Mouse (Mus musculus) bone marrow macrophage, adult 2 months (primary cell): ENCODE data around the gene Mycbp. TPM values are rescaled to one million over a fixed set of nuclear protein-coding genes. Genes with fewer than 3 reads are reported as not detected.

Source experiments
- H3K27ac ChIP-seq: 2 replicates; pipeline ENCODE4 v1.5.1; 2012; ENCODE audit warnings: low read depth, low read length; ENCODE audit not compliant: insufficient read depth
- H3K4me1 ChIP-seq: 2 replicates; pipeline ENCODE4 v1.6.1; 2012; ENCODE audit warnings: low read length; ENCODE audit not compliant: control insufficient read depth, insufficient read depth
- H3K4me3 ChIP-seq: 2 replicates; pipeline ENCODE4 v1.5.1; 2012; ENCODE audit warnings: mild to moderate bottlenecking, low read length, moderate library complexity; ENCODE audit not compliant: insufficient read depth
- CTCF ChIP-seq: IDR thresholded peaks from 2 replicates; pipeline ENCODE4 v1.5.1; 2012; ENCODE audit warnings: low read depth, mild to moderate bottlenecking, low read length, moderate library complexity
- POLR2A ChIP-seq: IDR thresholded peaks from 2 replicates; pipeline ENCODE4 v1.6.1; 2012; ENCODE audit warnings: mild to moderate bottlenecking, low read depth, low read length, borderline replicate concordance
- polyA plus RNA-seq: library from polyadenylated mRNA; stranded (reverse); fragments of >200 nt; gene quantifications from 2 replicates; pipeline ENCODE4 v1.2.4, GENCODE M21; 2012; ENCODE audit not compliant: missing spikeins, insufficient read depth, insufficient read length

Mycbp gene
- polyA plus RNA-seq = 17.1 and 21.1 TPM in 2 replicates

DNA sequence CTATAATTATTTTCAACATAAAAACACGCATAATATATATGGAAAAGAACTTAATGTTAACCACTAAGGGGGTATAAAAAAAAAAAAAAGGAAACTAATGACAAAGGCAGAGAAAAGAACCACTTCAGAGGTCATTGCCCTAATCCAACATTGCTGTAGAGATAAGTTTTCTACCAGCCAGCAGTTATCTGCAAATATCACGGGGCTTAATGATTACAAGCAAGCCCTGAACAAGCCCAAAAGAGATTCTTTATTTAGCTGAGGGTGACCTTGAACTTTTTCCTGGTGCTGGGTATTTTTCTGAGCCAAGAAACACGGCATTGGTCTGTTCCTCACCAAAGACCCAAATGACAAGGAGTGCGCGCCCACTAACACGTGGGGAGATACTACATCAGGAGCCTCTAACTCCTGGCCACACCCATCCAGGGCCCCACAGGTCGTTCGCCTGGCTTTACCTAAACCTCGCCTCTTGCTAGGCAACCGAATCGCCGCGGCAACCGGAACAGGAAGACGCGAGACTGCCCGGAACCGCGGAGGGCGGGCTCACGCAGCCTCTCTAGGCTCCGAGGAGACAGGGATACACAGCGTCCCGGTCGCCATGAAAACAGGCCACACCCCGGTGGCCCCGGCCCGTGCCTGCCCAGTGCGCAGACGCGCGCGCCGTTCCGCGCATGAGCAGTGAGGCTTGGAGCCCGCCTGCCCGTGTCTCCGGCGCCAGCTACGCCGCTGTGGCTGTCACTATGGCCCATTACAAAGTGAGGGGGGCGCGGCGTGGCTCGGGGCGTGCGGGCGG is at the start of gene Mycbp:
Mycbp (plus strand) TSS at position 500 of the 793 bp plus-strand sequence.
- Histone ChIP-seq H3K4me3 (peak within 1 kb of the TSS; percentile 86), H3K27ac (peak within 1 kb of the TSS; percentile 39), H3K4me1 (peaks cover 15% of the 10 kb centered on the region)
- no peak for TF ChIP-seq POLR2A
- TF ChIP-seq CTCF = no peak

DNA sequence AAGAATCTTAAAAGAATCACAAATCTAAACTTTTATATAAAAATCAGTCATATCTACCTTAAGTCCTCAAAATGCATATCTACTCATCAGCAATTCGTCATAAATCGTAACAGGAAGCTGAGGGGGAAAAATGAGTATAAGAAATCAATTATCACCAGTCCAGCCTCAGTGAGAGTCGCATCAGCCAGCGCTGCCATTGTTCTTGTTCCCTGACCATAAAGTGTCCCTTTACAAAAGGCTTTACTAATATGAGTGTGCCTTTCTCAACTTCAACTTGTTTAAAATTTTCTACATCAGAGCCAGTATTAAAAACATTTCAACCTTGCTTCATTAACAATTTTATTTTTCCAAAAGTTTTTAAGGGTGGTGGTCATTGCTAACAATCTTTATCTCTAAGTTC is 47.7 kb upstream of the Mycbp start:
- Histone ChIP-seq H3K4me3 (no peak overlapping the region), H3K4me1 (no peaks in the 10 kb centered on the region), H3K27ac (no peak overlapping the region)
- TF ChIP-seq POLR2A (no peak), CTCF (no peak)

DNA sequence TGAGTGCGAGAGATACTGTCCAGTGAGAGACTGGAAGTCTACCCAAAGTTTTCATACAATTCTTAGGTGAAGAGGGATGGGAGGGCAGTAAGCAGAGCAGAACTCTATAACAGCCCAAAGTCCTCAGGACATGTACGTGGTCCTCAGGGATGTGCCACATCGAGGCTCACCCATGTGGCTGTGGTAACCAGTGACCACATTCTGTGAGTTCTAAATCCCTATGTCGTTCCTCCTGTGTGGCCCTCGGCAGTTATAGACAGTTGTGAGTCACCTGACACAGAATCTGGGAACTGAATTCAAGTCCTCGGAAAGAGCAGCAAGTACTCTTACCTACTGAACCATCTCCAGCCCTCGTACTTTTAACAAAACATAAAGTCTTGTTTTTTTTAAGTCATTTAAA is 46.5 kb upstream of the Mycbp start:
- Histone ChIP-seq H3K4me3 (no peak overlapping the region), H3K4me1 (no peaks in the 10 kb centered on the region), H3K27ac (no peak overlapping the region)
- TF ChIP-seq CTCF = no peak
- no peak for TF ChIP-seq POLR2A

DNA sequence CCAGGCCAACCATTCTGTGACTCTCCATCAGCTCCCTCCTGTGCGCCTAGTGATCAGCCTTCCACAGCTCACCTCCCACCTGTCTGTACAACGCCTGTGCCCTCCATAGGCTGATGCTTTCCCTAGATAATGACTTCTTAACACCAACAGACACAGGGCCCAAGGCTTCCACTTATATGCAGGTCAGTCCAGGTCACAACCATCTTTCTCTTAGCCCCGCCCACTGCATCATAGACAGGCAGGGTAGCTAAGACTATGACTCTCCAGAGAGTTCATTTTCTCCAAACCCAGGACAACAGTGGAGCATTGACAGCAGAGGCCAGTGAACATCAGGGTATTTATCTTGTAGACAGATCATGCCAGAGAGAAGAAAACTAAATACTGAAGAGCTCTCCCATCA is 45.3 kb upstream of the Mycbp start, which contains the start of gene 4933427I04Rik:
4933427I04Rik (plus strand) TSS at position 301 of the 400 bp plus-strand sequence.
- no peak within 1 kb of the TSS for H3K4me3 ChIP-seq
- H3K4me1 ChIP-seq = no peaks in the 10 kb centered on the region
- H3K27ac ChIP-seq = no peak within 1 kb of the TSS
- TF ChIP-seq POLR2A = no peak
- no peak for TF ChIP-seq CTCF

DNA sequence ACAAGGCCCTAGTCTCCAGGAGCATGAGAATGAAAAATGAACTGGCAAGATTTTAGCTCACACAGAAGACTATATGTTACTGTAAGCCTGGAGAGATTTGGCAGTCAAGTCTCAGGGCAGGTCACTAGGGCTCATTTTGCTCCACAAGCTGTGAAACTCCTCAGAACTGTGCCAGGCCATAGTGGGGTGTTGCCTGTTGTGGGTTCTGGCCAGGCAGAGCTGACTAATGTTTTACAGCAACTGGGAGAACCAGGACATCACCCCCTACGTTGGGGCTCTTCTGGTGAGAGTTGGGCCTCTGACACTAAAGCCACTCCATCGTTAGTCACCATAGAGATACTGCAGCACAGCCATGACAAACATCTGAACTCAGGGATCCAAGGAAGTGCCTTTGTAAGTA is 44.8 kb upstream of the Mycbp start:
- no peak for TF ChIP-seq CTCF
- no peak for TF ChIP-seq POLR2A
- Histone ChIP-seq H3K27ac (no peak overlapping the region), H3K4me1 (no peaks in the 10 kb centered on the region), H3K4me3 (no peak overlapping the region)

DNA sequence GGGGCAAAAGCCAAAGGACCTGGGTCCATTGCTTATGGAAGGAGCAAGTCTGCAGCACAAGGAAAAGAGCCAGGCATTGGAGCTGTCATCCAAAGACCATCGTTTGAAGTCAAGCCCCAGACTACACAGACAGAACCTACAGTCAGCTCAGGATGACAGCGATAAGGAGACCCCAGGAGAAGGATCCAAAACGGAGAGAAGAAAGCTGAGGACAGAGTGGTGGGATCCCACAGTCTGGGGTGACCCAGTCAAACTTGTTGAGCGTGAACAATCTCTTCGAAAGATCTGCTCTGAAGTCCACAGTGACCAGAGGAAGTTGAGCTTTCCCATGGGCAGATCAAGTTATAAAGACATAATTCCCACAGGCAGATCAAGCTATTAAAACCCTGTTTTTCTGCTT is 44.0 kb upstream of the Mycbp start:
- no peak overlapping the region for H3K27ac ChIP-seq
- H3K4me3 ChIP-seq = no peak overlapping the region
- TF ChIP-seq CTCF (no peak), POLR2A (no peak)
- no peaks in the 10 kb centered on the region for H3K4me1 ChIP-seq

DNA sequence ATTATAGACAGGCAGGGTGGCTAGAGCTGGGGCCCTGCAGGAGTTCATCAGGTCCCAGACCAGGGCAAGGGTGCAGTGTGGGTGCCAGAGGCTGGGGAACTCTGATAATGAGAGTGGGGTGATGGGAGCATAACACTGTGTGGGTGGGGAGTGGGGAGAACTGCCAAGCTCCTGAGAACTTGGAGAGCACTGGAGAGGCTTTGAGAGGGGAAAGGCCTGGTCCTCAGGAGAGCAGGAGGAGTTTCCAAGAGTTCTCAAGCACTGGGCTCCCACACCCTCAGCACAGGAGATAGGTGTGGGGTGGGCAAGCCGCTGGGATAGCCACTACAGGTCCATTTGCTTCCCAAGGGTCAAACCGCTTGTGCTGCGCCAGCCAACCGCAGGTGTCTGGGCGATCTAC is 10.9 kb upstream of the Mycbp start:
- no peak for TF ChIP-seq CTCF
- no peak for TF ChIP-seq POLR2A
- Histone ChIP-seq H3K4me1 (no peaks in the 10 kb centered on the region), H3K27ac (no peak overlapping the region), H3K4me3 (no peak overlapping the region)

DNA sequence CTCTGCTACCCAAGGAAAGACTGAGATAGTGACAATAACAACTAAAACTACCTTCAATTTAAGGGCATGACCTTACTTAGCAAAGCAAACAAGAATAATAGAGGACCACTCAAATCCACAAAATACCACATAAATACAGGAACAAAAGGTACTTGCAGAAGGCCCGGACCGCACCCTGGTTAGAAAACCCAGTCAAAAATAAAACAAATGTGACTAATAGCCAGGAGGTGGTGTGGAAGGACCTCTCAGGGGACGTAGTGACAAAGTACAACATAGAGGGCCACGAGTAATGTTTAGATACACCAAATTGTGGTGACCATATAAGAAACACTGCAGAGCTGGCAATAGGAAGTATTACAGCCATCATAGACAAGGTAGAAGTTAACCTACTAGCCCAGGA is 10.3 kb upstream of the Mycbp start:
- TF ChIP-seq CTCF (no peak), POLR2A (no peak)
- no peak overlapping the region for H3K4me3 ChIP-seq
- H3K4me1 ChIP-seq = no peaks in the 10 kb centered on the region
- no peak overlapping the region for H3K27ac ChIP-seq

DNA sequence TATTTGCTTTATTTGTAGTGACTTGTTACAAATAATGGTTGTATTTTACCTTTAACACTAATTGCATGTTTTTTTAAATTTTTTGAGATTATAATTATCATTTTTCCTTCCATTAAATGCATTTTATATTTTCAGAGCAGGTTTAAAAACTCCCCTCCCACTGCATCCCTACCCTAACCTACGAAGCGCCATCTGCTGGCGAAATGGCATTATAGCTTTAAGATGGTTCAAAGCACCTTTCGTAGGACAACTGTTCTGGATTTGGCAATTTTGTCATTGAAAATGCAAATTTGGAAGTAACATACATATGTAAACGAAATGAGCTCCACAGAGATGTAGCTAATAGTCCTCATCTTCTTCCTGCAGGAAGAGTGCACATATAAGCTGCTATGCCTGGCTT is 5.9 kb upstream of the Mycbp start:
- no peak for TF ChIP-seq POLR2A
- TF ChIP-seq CTCF = no peak
- Histone ChIP-seq H3K4me3 (no peak overlapping the region), H3K4me1 (peaks cover under 1% of the 10 kb centered on the region), H3K27ac (no peak overlapping the region)

DNA sequence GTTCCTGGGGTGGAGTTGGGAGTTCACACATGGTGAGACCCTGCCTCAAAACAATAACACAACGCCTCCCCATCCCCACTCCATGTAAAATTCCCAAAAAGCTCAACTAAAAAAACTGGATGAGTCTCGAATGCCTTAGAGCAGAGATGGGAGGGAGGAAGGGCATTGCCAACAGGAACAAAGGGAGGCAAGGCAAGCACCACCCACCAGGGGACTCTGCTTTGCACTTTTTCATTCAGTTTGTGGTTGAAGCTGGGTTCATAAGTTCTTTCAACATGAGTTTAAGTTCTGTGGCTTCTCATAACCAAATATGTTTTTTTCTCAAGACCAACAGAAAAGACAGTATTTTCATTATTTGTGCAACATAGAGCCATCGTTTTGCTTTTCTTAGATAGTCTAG is 1.2 kb upstream of the Mycbp start:
- H3K4me1 ChIP-seq = peaks cover 13% of the 10 kb centered on the region
- no peak overlapping the region for H3K27ac ChIP-seq
- TF ChIP-seq CTCF = no peak
- TF ChIP-seq POLR2A = no peak
- H3K4me3 ChIP-seq = no peak overlapping the region

DNA sequence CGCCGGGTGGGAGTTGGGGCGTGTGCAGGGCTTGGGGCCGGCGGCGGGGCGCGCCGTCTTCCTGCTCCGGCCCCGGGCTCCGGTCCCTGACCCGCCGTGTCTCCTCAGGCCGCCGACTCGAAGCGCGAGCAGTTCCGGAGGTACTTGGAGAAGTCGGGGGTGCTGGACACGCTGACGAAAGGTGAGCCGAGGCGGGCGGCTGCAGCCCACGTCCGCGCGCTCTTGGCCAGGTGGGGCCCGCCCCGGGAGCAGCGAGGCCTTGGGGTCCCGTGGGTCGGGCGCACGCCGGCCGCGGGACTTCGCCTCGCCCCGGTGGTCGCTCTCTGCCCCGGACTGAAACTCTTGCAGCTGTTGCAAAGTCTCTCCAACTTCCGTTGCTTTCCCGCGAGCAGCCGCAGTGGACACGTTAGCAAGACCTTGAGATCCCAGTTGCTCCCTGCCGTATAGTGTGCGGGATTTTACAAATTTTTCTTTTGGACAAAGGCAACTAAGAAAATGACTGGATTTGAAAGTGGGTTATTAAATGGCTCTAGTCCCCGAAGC is 565 bp downstream of the Mycbp start:
- peaks cover 15% of the 10 kb centered on the region for H3K4me1 ChIP-seq
- H3K27ac ChIP-seq = peak overlapping the region; percentile 38
- peak overlapping the region; percentile 64 for H3K4me3 ChIP-seq
- no peak for TF ChIP-seq POLR2A
- no peak for TF ChIP-seq CTCF
